Mouse (Mus musculus): ENCODE data around the gene Tomm20l. TPM values are rescaled to one million over a fixed set of nuclear protein-coding genes. Genes with fewer than 3 reads are reported as not detected.

Tomm20l gene
- total RNA-seq (2023) = not detected

DNA sequence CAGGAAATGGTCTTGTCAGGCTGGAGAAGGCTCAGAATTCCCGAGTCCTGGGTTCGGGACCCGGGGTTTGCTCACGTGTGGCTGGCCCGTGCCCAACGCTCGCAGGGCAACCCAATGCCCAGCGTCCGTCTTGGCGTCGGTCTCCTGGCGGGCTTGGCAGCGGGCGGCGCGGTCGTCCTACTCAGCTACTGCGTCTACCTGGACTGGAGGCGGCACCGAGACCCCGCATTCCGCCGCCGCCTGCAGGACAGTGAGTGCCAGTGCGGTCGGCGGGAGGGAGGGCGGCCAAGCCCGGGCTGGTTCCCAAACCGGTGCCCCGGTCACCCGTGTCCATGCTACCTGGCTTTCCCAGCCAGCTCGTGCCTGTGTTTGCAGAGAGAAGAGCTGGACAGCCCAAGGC is at the start of gene Tomm20l:
TSS of gene Tomm20l (plus strand) at position 98 of the 400 bp plus-strand sequence.

GRCm38 (mm10) chr12:71136130-71136973 is 25.1 kb downstream of the Tomm20l start, which contains the start of the genes Timm9 and 2700049A03Rik:
Timm9 (minus strand) TSS chr12:71136684.
2700049A03Rik (plus strand) TSS chr12:71136848.

Other genes with a start within 250 kb of the Tomm20l start
- gene Actr10, start 173.6 kb upstream of the Tomm20l start, total RNA-seq (2023) = 122 TPM
- gene Psma3, start 136.8 kb upstream of the Tomm20l start, total RNA-seq (2023) = 216 TPM
- gene Arid4a, start 95.4 kb upstream of the Tomm20l start, total RNA-seq (2023) = 125 TPM
- 26.0 TPM for gene Timm9, start 25.3 kb downstream of the Tomm20l start, total RNA-seq (2023)
- gene 2700049A03Rik, start 25.4 kb downstream of the Tomm20l start, total RNA-seq (2023) = 17.1 TPM
- 1.6 TPM for gene Dact1, start 198.5 kb downstream of the Tomm20l start, total RNA-seq (2023)